Mouse (Mus musculus) monocyte, adult 5-6 weeks (primary cell): Measurements from ENCODE around the gene Sars. TPM values are rescaled to one million over a fixed set of nuclear protein-coding genes. Genes with fewer than 3 reads are reported as not detected.

Source experiments
- ATAC-seq: fragments of 153-309, 156-312 bp; replicated peaks from 2 replicates; pipeline ENCODE4 v1.8.0; 2017; ENCODE audit warnings: mild to moderate bottlenecking; ENCODE audit not compliant: low TSS enrichment, insufficient number of reproducible peaks, severe bottlenecking, poor library complexity, low FRiP score
- total RNA-seq: library from RNA; stranded (forward); fragments of 200-1000, 200-491, 200-594 nt; gene quantifications from 3 replicates; pipeline ENCODE4 v1.2.3, GENCODE M21; 2017

Sars gene
- total RNA-seq, 1 experiment from 2014 or later, result 120 TPM

GRCm38 (mm10) chr3:108432542-108433187 is 12.3 kb downstream of the Sars start:
- ATAC-seq, result no peak

DNA sequence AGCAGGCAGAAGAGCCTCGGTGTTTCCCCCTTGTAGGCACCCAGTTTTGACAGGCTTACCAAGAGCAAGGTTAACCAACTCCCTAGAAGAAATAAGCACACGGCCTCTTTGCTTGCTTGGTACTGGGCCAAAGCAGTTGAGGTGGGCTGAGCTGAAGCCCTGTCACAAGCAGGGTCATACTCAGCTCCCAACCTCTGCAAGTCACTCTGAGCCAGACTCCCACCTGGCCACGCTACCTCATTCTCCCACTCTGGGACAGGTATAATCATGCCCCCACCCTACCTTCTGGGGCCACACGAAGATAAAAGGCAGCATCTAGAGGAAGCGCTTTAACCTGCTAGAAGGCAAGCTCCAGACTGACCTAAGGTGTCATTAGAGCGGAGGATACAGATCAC is 19.4 kb downstream of the Sars start:
- ATAC-seq, result no peak

GRCm38 (mm10) chr3:108424944-108425623 is 19.9 kb downstream of the Sars start:
- ATAC-seq, result no peak

GRCm38 (mm10) chr3:108423844-108424801 is 20.9 kb downstream of the Sars start:
- no peak for ATAC-seq

- ATAC-seq, result no peak
Measured at GRCm38 (mm10) chr3:108423006-108423405, 22.0 kb downstream of the Sars start.

DNA sequence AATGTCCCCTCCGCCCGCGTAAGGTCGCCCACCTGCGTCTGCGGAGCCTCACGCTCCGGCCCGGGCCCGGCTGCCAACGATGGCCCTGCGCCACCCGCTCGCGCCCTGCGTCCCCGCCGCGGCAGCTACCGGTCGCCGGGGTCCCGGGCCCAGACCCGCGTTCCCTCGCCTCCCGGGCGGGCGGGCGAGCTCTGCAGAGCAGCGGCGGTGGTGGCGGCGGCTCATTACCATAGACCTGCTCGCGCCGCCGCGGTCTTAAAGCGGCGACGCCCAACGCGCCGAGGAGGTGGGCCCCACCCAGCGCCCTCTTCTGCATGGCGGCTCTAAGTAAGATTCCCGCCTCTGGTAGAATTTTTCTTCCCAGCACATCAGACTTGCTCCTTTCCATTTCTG is 29.2 kb downstream of the Sars start:
- ATAC-seq, result 0 out of 2 replicates have a peak, but pooled peaks have one; percentile 40

DNA sequence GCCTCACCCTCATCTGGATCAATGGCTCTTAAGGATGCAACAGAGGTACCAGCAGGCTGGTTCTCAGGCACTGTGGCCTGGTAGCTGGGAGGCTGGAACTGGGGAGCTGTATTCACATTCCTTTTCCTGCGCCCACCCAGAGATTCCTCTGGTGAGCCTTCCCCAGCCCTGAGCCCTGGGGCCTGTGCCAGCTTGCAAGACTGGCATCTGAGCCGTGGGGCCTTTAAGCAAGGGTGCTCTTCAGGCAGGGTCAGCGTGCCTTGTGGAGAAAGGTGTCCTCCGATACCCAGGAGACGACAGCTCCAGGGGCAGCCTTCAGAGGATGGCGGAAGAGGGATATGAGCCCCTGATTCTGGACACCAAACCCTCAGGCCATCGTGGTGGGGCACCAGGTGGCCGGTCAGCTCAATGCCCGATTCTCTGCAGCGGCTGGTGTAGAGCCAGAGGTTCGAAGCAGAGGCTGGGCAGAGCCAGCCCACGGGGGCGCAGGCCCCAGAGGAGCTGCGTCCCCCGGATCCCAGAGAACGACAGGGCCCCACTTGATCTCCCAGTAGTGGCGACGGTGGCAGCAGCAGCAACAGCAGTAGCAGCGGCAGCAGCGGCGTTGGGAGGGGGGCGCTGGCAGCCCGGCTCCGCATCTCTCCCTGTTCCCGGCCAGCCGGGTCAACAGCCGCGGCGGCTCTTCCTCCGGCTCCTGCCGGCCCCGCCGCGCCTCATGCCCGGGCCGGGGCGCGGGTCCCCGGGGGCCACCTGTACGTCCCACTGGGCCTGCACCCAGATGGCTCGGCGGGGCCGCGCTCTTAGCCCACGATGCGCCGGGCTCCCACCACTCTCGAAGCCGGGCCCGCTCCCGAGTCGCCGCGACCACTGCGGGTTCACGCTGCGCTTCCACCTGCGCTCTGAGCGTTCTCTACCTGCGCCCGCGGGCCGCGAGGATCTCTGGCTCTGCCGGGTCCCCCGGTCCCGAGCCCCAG is 29.9 kb downstream of the Sars start, which contains the start of gene Celsr2:
Celsr2 (minus strand) TSS at position 696 of the 974 bp plus-strand sequence.
- no peak for ATAC-seq

GRCm38 (mm10) chr3:108413634-108414360 is 31.2 kb downstream of the Sars start:
- ATAC-seq, result no peak

- no peak for ATAC-seq
Measured at GRCm38 (mm10) chr3:108411754-108412121, 33.3 kb downstream of the Sars start.

- ATAC-seq, result no peak
Measured at GRCm38 (mm10) chr3:108411026-108411753, 33.8 kb downstream of the Sars start.

- no peak for ATAC-seq
Measured at GRCm38 (mm10) chr3:108410359-108410714, 34.7 kb downstream of the Sars start.

- ATAC-seq, result no peak
Measured at GRCm38 (mm10) chr3:108409656-108410358, 35.2 kb downstream of the Sars start.

DNA sequence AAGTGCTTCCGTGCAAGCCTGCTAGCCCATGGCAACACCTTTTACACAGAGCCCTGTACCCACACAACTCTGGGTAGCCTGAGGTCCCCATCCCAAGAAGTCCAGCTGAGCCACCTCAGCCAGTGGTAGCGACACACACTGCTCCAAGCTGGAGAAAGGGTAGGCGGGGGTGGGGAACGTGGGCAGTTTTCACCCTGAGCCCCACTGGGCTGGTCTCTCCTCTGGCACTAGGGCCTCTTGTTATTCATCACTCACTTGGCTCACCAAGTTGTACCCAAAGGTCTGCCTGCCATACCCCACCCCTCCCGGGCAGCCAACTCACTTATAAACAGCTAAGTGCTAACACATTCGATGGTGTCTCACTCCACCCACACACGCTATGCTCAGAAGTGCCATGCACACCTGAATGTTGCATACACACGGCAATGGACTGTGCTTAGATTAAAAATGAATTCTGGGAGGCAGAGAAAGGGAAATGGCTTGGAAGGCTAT is 36.4 kb downstream of the Sars start:
- no peak for ATAC-seq

DNA sequence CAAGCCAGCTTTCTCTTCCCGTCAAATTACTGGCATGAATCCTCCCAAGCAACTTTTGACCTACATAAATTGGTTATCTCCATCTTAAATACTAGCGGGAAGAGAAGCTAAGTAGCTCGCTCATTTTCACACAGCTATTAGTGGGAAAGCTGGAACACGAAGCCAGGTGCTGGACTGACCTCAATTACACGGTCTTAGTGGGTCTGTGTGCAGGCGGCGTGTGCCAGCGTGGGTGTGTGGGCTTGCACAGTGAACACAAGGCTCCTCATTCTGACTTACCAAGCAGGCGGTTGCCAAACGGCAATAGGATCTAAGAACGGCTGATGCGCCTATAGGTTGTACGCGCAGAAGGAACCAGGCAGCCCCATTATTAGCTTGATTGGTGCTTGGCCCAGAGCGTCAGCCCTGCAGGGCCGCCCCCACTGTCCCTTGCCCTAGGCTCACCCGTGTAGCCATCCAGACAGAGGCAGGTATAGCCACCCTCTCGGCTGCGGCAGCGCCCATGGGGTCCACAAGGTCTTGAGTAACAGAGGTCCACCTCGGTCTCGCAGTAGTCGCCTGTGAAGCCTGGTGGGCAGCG is 38.6 kb downstream of the Sars start:
- ATAC-seq, result no peak

DNA sequence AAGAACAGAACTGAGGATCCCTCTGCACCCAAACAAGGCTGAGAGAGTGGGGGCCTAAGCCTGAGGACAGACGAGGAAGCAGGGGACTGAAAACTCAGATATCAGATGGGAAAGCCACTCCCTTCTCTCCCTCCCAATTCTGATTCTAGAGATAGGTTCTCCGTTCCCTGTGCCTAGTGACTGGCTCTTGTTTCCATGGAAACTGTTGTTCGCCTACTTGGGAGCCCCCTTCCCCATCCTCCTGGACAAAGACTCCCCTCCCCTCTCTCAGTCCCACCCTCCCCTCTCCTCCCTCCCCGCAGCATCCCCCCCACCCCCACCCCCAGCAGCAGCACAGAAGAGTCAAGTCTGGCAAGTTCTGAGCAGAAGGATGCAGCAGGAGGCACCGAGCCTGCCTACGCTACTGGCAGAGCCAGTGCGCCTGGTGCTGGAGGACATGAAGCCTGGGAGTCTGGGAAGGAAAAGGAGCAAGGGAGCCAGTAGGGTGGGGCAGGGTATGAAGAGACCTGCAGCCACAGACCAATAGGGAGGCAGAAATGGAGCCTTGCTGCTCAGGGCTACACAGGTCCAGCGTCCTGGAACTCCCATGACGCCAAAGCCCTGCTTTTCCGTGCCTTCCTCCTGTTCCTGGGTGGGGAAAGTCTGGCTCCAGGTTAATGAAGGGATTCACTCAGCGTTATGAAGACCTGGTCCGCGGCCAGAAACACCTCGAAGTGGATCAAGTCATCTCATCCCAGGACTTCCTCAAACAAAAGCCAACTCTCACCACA is 39.3 kb downstream of the Sars start:
- ATAC-seq, result no peak
